Mouse (Mus musculus) liver, embryonic 14.5 days (tissue): ENCODE data around the gene Mcm7. TPM values are rescaled to one million over a fixed set of nuclear protein-coding genes. Genes with fewer than 3 reads are reported as not detected.

Experiments
- ATAC-seq: fragments of 200-750 bp; cut with Nextera tagmentation; 2 replicates; pipeline ENCODE4 v1.8.0; 2017; ENCODE audit warnings: moderate number of reproducible peaks, mild to moderate bottlenecking, moderate library complexity; ENCODE audit not compliant: insufficient read depth
- DNase-seq, 3 experiments: peaks; one replicate each; pipeline ENCODE4 v3.0.0-alpha.2; 2012 to 2013; ENCODE audit warnings: low read depth in 3 of 3, low spot score in 3 of 3
- H3K27ac ChIP-seq: fragments of 300-500 bp; sonication (generic); 2 replicates; pipeline ENCODE4 v1.5.1; 2014; ENCODE audit warnings: moderate library complexity, mild to moderate bottlenecking, control low read depth, inconsistent platforms
- H3K27me3 ChIP-seq: fragments of 300-500 bp; sonication (generic); 2 replicates; pipeline ENCODE4 v1.6.1; 2014; ENCODE audit warnings: mild to moderate bottlenecking, low read length, moderate library complexity; ENCODE audit not compliant: control insufficient read depth, insufficient read depth
- H3K36me3 ChIP-seq: fragments of 300-500 bp; sonication (generic); replicated peaks from 2 replicates; pipeline ENCODE4 v1.6.1; 2014; ENCODE audit warnings: low read depth; ENCODE audit not compliant: control insufficient read depth, insufficient read depth
- H3K4me1 ChIP-seq, 2 experiments: fragments of 200-500 bp in 1 of 2; fragments of 300-500 bp in 1 of 2; sonication (generic) in 1 of 2; replicated peaks; 2 replicates each; pipeline ENCODE4 v1.6.1; 2012 to 2014; ENCODE audit warnings: antibody characterized with exemption in 1 of 2, inconsistent platforms in 1 of 2, low read length in 1 of 2; ENCODE audit not compliant: control insufficient read depth in 2 of 2, insufficient read depth in 2 of 2
- H3K4me2 ChIP-seq: fragments of 300-500 bp; sonication (generic); 2 replicates; pipeline ENCODE4 v1.6.1; 2014; ENCODE audit warnings: low read depth, mild to moderate bottlenecking, control low read depth, moderate library complexity
- H3K4me3 ChIP-seq, 2 experiments: fragments of 200-500 bp in 1 of 2; fragments of 300-500 bp in 1 of 2; sonication (generic) in 1 of 2; 2 replicates each; pipeline ENCODE4 v1.5.1; 2012 to 2014; ENCODE audit warnings: low read depth in 2 of 2, low read length in 2 of 2, mild to moderate bottlenecking in 2 of 2, control low read depth in 1 of 2, inconsistent platforms in 1 of 2, moderate library complexity in 1 of 2; ENCODE audit not compliant: insufficient read depth in 1 of 2
- H3K9ac ChIP-seq: fragments of 300-500 bp; sonication (generic); replicated peaks from 2 replicates; pipeline ENCODE4 v1.6.1; 2014; ENCODE audit warnings: mild to moderate bottlenecking, control low read depth, moderate library complexity
- H3K9me3 ChIP-seq: fragments of 300-500 bp; sonication (generic); 2 replicates; pipeline ENCODE4 v1.6.1; 2016; ENCODE audit warnings: low read length, mixed read lengths; ENCODE audit not compliant: control insufficient read depth
- CTCF ChIP-seq: IDR thresholded peaks from 2 replicates; pipeline ENCODE4 v1.5.1; 2016; ENCODE audit warnings: antibody characterized with exemption, low read depth, control low read depth
- EP300 ChIP-seq: IDR thresholded peaks from 2 replicates; pipeline ENCODE4 v1.6.1; 2016; ENCODE audit warnings: antibody characterized with exemption, low read depth
- WGBS: fragments of 180-500 bp; shearing (Covaris S2); extraction: QIAGEN DNeasy Blood & Tissue Kit; methylation state at CpG from one replicate; pipeline ENCODE4 v1.1.7; 2014; ENCODE audit not compliant: insufficient replicate concordance; 5-methylcytosine and 5-hydroxymethylcytosine counted together
- polyA plus RNA-seq, 2 experiments: library from polyadenylated mRNA; depleted of rRNA in 1 of 2; stranded (reverse) in 1 of 2; unstranded in 1 of 2; fragments of >200 nt; fragmentation: Nextera tagmentation in 1 of 2; extraction: Ambion mirVana in 1 of 2; gene quantifications; 2 replicates each; pipeline versions ENCODE4 v1.2.1 to v1.2.3; 2012 to 2014

Gene Mcm7
- polyA plus RNA-seq, 2 experiments = 116 to 182 TPM

GRCm38 (mm10) chr5:138137257-138137656 is 35.0 kb downstream of the Mcm7 start:
- WGBS = 17% methylated on average over 4 of the region's 4 CpGs
- H3K27me3 ChIP-seq = no peaks in the 10 kb centered on the region
- TF ChIP-seq CTCF = no peak
- TF ChIP-seq EP300 = peak; percentile 36; the same call in 1 of the 2 replicates
- peaks cover 9% of the 10 kb centered on the region for H3K36me3 ChIP-seq
- peaks cover 10 to 12% of the 10 kb centered on the region in 2 experiments for H3K4me1 ChIP-seq
- H3K4me2 ChIP-seq = 0 out of 2 replicates have a peak overlapping the region, but pooled peaks have one; percentile 6
- H3K9ac ChIP-seq = no peak overlapping the region
- H3K27ac ChIP-seq = no peak overlapping the region; the same call in 1 of the 2 replicates
- DNase-seq (no peak), ATAC-seq (peak; percentile 80)
- H3K9me3 ChIP-seq = no peaks in the 10 kb centered on the region
- H3K4me3 ChIP-seq = no peak overlapping the region

- Histone ChIP-seq H3K27me3 (no peaks in the 10 kb centered on the region), H3K4me3 (no peak overlapping the region), H3K4me1 (peaks cover 9% of the 10 kb centered on the region in 2 experiments), H3K9me3 (no peaks in the 10 kb centered on the region), H3K4me2 (no peak overlapping the region), H3K27ac (no peak overlapping the region), H3K36me3 (peaks cover 29% of the 10 kb centered on the region), H3K9ac (no peak overlapping the region)
- ATAC-seq (no peak), DNase-seq (no peak)
- WGBS = 85% methylated on average over 5 of the region's 5 CpGs
- TF ChIP-seq CTCF (no peak), EP300 (no peak)
These were observed 39.7 kb downstream of the Mcm7 start for GRCm38 (mm10) chr5:138132425-138133064.

DNA sequence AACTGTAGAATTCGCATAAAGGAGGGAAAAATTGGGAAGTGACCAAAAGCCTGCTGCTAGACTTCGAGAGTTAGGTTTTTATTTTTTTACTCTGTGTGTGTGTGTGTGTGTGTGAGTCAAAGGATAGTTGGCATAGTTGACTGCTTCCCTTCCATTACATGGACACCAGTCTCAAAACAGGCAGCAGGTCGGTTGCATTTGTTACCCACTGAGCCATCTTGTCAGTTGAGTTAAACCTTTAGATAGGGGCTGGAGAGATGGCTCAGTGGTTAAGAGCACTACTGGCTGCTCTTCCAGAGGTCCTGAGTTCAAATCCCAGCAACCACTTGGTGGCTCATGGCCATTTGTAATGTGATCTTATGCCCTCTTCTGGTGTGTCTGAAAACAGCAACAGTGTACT is 54.2 kb downstream of the Mcm7 start:
- Histone ChIP-seq H3K27me3 (no peaks in the 10 kb centered on the region), H3K4me3 (peak overlapping the region; percentile 85 to 98), H3K4me1 (peaks cover 14 to 23% of the 10 kb centered on the region in 2 experiments), H3K9me3 (no peaks in the 10 kb centered on the region), H3K9ac (peak overlapping the region; percentile 85; the same call in 1 of the 2 replicates), H3K27ac (no peak overlapping the region; the same call in 1 of the 2 replicates), H3K4me2 (peak overlapping the region; percentile 88), H3K36me3 (no peaks in the 10 kb centered on the region; the same call in 1 of the 2 replicates)
- 52% methylated on average over 3 of the region's 3 CpGs for WGBS
- no peak for DNase-seq
- peak; percentile 25 for TF ChIP-seq CTCF
- TF ChIP-seq EP300 = no peak
- ATAC-seq = no peak

GRCm38 (mm10) chr5:138117199-138118015 is 54.8 kb downstream of the Mcm7 start:
- peak overlapping the region; percentile 85 to 98 for H3K4me3 ChIP-seq
- H3K27me3 ChIP-seq = no peaks in the 10 kb centered on the region
- TF ChIP-seq CTCF (no peak), EP300 (no peak)
- H3K4me2 ChIP-seq = peak overlapping the region; percentile 88
- no peaks in the 10 kb centered on the region; the same call in 1 of the 2 replicates for H3K36me3 ChIP-seq
- no peaks in the 10 kb centered on the region for H3K9me3 ChIP-seq
- peak overlapping the region; percentile 86 for H3K27ac ChIP-seq
- 8% methylated on average over 16 of the region's 16 CpGs for WGBS
- peak; percentile 27; the same call in 1 of the 2 replicates for ATAC-seq
- peaks cover 14 to 21% of the 10 kb centered on the region in 2 experiments for H3K4me1 ChIP-seq
- H3K9ac ChIP-seq = peak overlapping the region; percentile 85
- DNase-seq = no peak
